Mouse (Mus musculus) liver, postnatal 0 days (tissue): ENCODE data around the gene Rars. TPM values are rescaled to one million over a fixed set of nuclear protein-coding genes. Genes with fewer than 3 reads are reported as not detected.
A peak's percentile ranks its signal among the peaks of the same experiment; 100 is the strongest.

Source experiments
- ATAC-seq: fragments of 200-750 bp; cut with Nextera tagmentation; 2 replicates; pipeline ENCODE4 v1.8.0; 2017; ENCODE audit warnings: mild to moderate bottlenecking, moderate library complexity
- DNase-seq: peaks from one replicate; pipeline ENCODE4 v3.0.0-alpha.2; 2016
- H3K27ac ChIP-seq: fragments of 300-500 bp; sonication (generic); 2 replicates; pipeline ENCODE4 v1.5.1; 2014; ENCODE audit warnings: antibody characterized with exemption, moderate library complexity, mild to moderate bottlenecking, low read depth
- H3K27me3 ChIP-seq: fragments of 300-500 bp; sonication (generic); 2 replicates; pipeline ENCODE4 v1.6.1; 2014; ENCODE audit warnings: low read length, control low read depth, mixed read lengths; ENCODE audit not compliant: insufficient read depth
- H3K36me3 ChIP-seq: fragments of 300-500 bp; sonication (generic); replicated peaks from 2 replicates; pipeline ENCODE4 v1.6.1; 2014; ENCODE audit warnings: mild to moderate bottlenecking, control low read depth, low read length, moderate library complexity, mixed read lengths; ENCODE audit not compliant: insufficient read depth
- H3K4me1 ChIP-seq: fragments of 300-500 bp; sonication (generic); 2 replicates; pipeline ENCODE4 v1.6.1; 2014; ENCODE audit warnings: antibody characterized with exemption, mild to moderate bottlenecking, control low read depth; ENCODE audit not compliant: insufficient read depth
- H3K4me2 ChIP-seq: fragments of 300-500 bp; sonication (generic); 2 replicates; pipeline ENCODE4 v1.6.1; 2014; ENCODE audit warnings: low read depth, mild to moderate bottlenecking, low read length, moderate library complexity, mixed read lengths
- H3K4me3 ChIP-seq: fragments of 300-500 bp; sonication (generic); 2 replicates; pipeline ENCODE4 v1.5.1; 2014; ENCODE audit warnings: low read depth, low read length
- H3K9ac ChIP-seq: fragments of 300-500 bp; sonication (generic); replicated peaks from 2 replicates; pipeline ENCODE4 v1.6.1; 2014; ENCODE audit warnings: mild to moderate bottlenecking, moderate library complexity
- H3K9me3 ChIP-seq: fragments of 300-500 bp; sonication (generic); 2 replicates; pipeline ENCODE4 v1.6.1; 2016; ENCODE audit warnings: mild to moderate bottlenecking, control low read depth, low read length, mixed read lengths
- CTCF ChIP-seq: sonication (generic); IDR thresholded peaks from 2 replicates; pipeline ENCODE4 v1.5.1; 2016; ENCODE audit warnings: antibody characterized with exemption, low read depth
- EP300 ChIP-seq: IDR thresholded peaks from 2 replicates; pipeline ENCODE4 v1.6.1; 2016; ENCODE audit warnings: antibody characterized with exemption, low read depth, mild to moderate bottlenecking
- WGBS: fragments of 180-500 bp; shearing (Covaris S2); extraction: QIAGEN DNeasy Blood & Tissue Kit; methylation state at CpG from one replicate; pipeline ENCODE4 v1.1.7; 2014; ENCODE audit not compliant: insufficient replicate concordance; 5-methylcytosine and 5-hydroxymethylcytosine counted together
- polyA plus RNA-seq: library from polyadenylated mRNA; unstranded; fragments of >200 nt; fragmentation: Nextera tagmentation; extraction: Ambion mirVana; gene quantifications from 2 replicates; pipeline ENCODE4 v1.2.1, GENCODE M21; 2015

The Rars gene
- polyA plus RNA-seq, 1 experiment from 2014 or later: 28.3 TPM

DNA sequence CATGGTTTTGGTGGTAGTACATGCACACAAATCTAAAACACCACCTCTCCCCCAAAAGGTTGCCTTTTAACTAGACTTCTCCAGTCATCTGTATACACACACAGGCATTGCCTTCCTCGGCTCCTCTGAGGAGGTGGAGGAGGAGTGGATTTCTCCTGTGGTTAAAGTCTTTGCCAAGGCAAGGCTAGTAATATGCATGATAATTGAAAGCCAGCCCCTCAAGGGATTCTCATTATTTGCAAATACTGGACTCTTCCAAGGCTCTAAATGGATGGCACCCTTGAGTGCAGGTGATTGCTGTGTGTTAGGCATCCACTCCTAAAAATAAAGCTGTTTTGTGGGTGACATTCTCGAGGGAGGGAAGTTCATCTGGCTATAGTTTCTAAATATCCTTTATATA, 45.9 kb downstream of the Rars start:
- no peaks in the 10 kb centered on the region for H3K9me3 ChIP-seq
- no peaks in the 10 kb centered on the region for H3K4me1 ChIP-seq
- no peak overlapping the region for H3K4me3 ChIP-seq
- DNase-seq: no peak
- TF ChIP-seq CTCF (no peak), EP300 (no peak)
- 70% methylated on average over 2 of the region's 2 CpGs for WGBS
- H3K4me2 ChIP-seq: no peak overlapping the region
- no peaks in the 10 kb centered on the region for H3K27me3 ChIP-seq
- H3K9ac ChIP-seq: no peak overlapping the region
- ATAC-seq: no peak
- H3K36me3 ChIP-seq: peaks cover 29% of the 10 kb centered on the region
- H3K27ac ChIP-seq: no peak overlapping the region

DNA sequence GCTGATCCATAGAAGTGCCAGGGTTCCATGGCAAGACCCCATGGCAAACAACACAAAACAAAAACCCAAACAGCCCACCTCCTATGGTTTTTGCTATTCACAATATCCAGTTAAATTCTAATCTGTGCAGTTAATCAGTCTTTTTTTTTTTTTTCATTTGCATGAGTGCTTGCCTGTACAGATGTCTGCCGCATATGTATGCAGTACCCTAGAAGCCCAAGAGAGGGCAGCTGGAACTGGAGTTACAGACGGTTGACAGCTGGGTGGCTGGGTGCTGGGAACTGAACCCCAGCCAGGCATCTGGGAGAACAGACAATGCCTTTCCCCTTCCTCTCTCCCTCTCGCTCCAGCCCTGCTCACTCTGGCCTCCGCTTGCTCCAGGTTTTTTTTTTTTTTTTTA, 49.8 kb downstream of the Rars start:
- H3K27ac ChIP-seq: peak overlapping the region; percentile 34; the same call in 1 of the 2 replicates

DNA sequence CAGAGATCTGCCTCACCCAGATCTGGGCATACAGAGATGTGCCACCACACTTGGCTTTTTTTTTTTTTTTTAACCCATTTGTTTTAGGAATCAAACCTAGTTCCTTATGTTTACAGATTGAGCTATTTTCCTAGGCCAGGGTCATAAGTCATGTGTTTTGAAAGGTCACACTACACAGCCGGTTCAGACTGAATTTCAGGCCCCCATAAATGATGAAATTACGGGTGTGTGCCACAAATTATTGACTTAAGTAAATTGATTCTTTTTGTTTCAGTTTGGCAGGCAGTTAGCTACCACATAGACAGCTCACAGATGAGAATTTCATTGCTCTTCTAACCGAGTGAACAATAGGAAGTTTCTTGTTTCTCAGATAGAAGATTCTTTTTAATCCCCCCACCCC, 50.3 kb downstream of the Rars start:
- H3K36me3 ChIP-seq: peaks cover 49% of the 10 kb centered on the region
- H3K4me1 ChIP-seq: no peaks in the 10 kb centered on the region
- peak overlapping the region; percentile 67; the same call in 1 of the 2 replicates for H3K27ac ChIP-seq
- ATAC-seq: peak; percentile 64
- no peak overlapping the region for H3K4me2 ChIP-seq
- TF ChIP-seq CTCF (no peak), EP300 (no peak)
- H3K9ac ChIP-seq: no peak overlapping the region
- no peaks in the 10 kb centered on the region for H3K27me3 ChIP-seq
- no peaks in the 10 kb centered on the region for H3K9me3 ChIP-seq
- DNase-seq: no peak
- 67% methylated on average over 3 of the region's 3 CpGs for WGBS
- no peak overlapping the region for H3K4me3 ChIP-seq

More for the DNA sequence above, 49.8 kb downstream of the Rars start:
- Histone ChIP-seq H3K36me3 (peaks cover 43% of the 10 kb centered on the region), H3K27me3 (no peaks in the 10 kb centered on the region), H3K4me1 (no peaks in the 10 kb centered on the region), H3K9me3 (no peaks in the 10 kb centered on the region), H3K9ac (no peak overlapping the region), H3K4me3 (no peak overlapping the region), H3K4me2 (no peak overlapping the region)
- no peak for ATAC-seq
- 88% methylated on average over 4 of the region's 4 CpGs for WGBS
- no peak for DNase-seq
- TF ChIP-seq CTCF (no peak), EP300 (no peak)

DNA sequence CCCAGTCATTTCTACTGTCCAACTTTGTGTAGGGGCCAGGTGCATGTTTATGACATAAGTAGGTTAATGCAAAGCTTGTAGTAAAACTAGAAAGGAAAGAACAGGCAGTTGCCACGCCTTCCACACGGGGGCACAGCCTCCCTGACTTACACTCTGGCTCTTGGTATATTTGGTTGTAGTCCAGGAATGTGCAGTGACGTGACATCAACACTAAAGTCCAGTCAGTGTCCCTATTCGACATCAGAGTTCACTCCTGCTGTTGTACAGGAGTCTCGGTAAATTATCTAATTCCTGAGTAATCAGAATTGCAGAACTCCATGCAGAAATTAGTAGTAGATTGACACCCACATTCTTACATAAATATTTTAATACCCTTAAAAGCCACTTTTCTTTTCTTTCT, 51.3 kb downstream of the Rars start:
- H3K4me2 ChIP-seq: no peak overlapping the region
- no peaks in the 10 kb centered on the region for H3K4me1 ChIP-seq
- DNase-seq (peak; percentile 49), ATAC-seq (peak; percentile 95)
- WGBS: 74% methylated on average over 5 of the region's 5 CpGs
- no peaks in the 10 kb centered on the region for H3K27me3 ChIP-seq
- no peaks in the 10 kb centered on the region for H3K9me3 ChIP-seq
- H3K4me3 ChIP-seq: no peak overlapping the region
- TF ChIP-seq CTCF (peak; percentile 65), EP300 (peak; percentile 30; the same call in 1 of the 2 replicates)
- H3K27ac ChIP-seq: peak overlapping the region; percentile 67; the same call in 1 of the 2 replicates
- H3K36me3 ChIP-seq: peaks cover 58% of the 10 kb centered on the region
- no peak overlapping the region for H3K9ac ChIP-seq

DNA sequence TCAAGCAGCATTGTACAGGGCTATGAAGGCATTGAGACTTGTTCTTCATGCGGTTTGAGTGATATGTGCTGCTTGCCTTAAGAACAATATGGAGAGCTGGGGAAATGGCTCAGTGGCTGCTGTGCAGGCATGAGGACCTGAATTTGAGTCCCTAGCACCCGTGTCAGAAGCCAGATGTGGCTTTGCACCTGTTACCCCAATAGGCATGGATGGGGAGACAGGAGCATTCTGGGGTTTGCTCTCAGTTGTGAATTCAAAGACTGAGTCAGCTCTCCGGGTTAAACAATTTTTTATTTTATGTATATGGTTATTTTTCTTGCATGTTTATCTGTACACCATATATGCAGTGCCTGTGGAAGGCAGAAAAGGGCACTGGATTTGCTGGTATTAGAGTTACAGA, 51.9 kb downstream of the Rars start:
- Histone ChIP-seq H3K36me3 (peaks cover 64% of the 10 kb centered on the region), H3K4me3 (no peak overlapping the region), H3K9ac (no peak overlapping the region), H3K27ac (no peak overlapping the region), H3K27me3 (no peaks in the 10 kb centered on the region), H3K9me3 (no peaks in the 10 kb centered on the region), H3K4me1 (no peaks in the 10 kb centered on the region), H3K4me2 (no peak overlapping the region)
- no peak for TF ChIP-seq CTCF
- TF ChIP-seq EP300: no peak
- DNase-seq: no peak
- 84% methylated on average over 3 of the region's 3 CpGs for WGBS
- no peak for ATAC-seq

DNA sequence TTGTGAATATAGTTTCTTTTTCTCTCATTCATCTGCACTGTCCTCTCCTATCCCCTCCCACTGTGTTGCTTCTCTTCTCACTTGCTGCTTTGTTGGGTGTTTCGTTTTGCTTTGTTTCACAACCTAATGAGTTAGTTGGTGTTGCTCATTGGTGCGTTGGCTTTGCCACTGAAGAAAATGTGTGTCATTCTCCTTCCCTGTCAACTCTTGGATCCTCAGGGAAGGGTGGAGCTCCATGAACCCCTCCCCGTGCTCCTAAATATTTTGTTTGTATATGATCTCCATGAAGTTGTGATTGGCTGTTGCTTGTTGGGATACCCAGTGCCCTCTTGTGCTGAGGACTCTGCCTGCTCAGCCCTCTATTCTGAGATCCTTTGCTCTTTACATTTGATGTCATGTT, 54.0 kb downstream of the Rars start:
- Histone ChIP-seq H3K27ac (no peak overlapping the region), H3K9ac (no peak overlapping the region), H3K36me3 (peaks cover 59% of the 10 kb centered on the region), H3K4me2 (no peak overlapping the region), H3K4me3 (no peak overlapping the region), H3K9me3 (no peaks in the 10 kb centered on the region), H3K4me1 (no peaks in the 10 kb centered on the region), H3K27me3 (no peaks in the 10 kb centered on the region)
- WGBS: 78% methylated on average over 3 of the region's 3 CpGs
- DNase-seq: no peak
- no peak for TF ChIP-seq CTCF
- TF ChIP-seq EP300: no peak
- ATAC-seq: no peak

DNA sequence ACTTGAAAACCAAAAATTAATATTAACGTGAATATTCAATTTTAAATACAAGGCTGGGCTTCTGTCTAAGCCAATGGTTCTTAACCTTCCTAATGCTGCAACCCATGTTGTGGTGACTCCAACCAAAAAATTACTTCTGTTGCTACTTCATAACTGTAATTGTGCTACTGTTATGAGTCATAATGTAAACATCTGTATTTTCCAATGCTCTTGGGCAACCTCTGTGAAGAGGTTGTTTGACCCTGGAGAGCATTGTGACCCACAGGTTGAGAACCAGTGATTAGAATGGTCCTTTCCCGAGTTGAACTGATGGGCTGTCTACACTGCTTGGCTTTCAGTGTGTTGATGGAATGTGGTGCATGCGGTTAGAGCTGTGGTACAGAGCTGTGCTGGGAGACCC, 57.9 kb downstream of the Rars start:
- peaks cover 29% of the 10 kb centered on the region for H3K36me3 ChIP-seq
- H3K27ac ChIP-seq: no peak overlapping the region
- no peaks in the 10 kb centered on the region for H3K9me3 ChIP-seq
- no peak overlapping the region for H3K9ac ChIP-seq
- ATAC-seq: no peak
- no peak for TF ChIP-seq EP300
- TF ChIP-seq CTCF: no peak
- no peak for DNase-seq
- H3K4me1 ChIP-seq: peaks cover 5% of the 10 kb centered on the region; the same call in 1 of the 2 replicates
- H3K27me3 ChIP-seq: no peaks in the 10 kb centered on the region
- WGBS: 72% methylated on average over 3 of the region's 3 CpGs
- no peak overlapping the region for H3K4me3 ChIP-seq
- no peak overlapping the region for H3K4me2 ChIP-seq
